Mouse (Mus musculus) forebrain, embryonic 14.5 days (tissue): ENCODE measurements around the gene Dlg2. TPM values are rescaled to one million over a fixed set of nuclear protein-coding genes. Genes with fewer than 3 reads are reported as not detected.

Experiments
- ATAC-seq: fragments of 200-750 bp; cut with Nextera tagmentation; 2 replicates; pipeline ENCODE4 v1.8.0; 2017; ENCODE audit warnings: mild to moderate bottlenecking, moderate library complexity
- DNase-seq: peaks from one replicate; pipeline ENCODE4 v3.0.0-alpha.2; 2015; ENCODE audit warnings: low spot score
- H3K27ac ChIP-seq: fragments of 300-500 bp; sonication (generic); 2 replicates; pipeline ENCODE4 v1.5.1; 2014; ENCODE audit warnings: low read depth, mild to moderate bottlenecking, control low read depth, low read length, moderate library complexity
- H3K27me3 ChIP-seq: fragments of 300-500 bp; sonication (generic); replicated peaks from 2 replicates; pipeline ENCODE4 v1.6.1; 2014; ENCODE audit warnings: low read length, control low read depth, mixed read lengths; ENCODE audit not compliant: control insufficient read depth, insufficient read depth
- H3K36me3 ChIP-seq: fragments of 300-500 bp; sonication (generic); 2 replicates; pipeline ENCODE4 v1.6.1; 2014; ENCODE audit warnings: low read length, control low read depth; ENCODE audit not compliant: control insufficient read depth, insufficient read depth
- H3K4me1 ChIP-seq: fragments of 300-500 bp; sonication (generic); 2 replicates; pipeline ENCODE4 v1.6.1; 2014; ENCODE audit warnings: antibody characterized with exemption, low read length, control low read depth; ENCODE audit not compliant: control insufficient read depth, insufficient read depth
- H3K4me2 ChIP-seq: fragments of 300-500 bp; sonication (generic); 2 replicates; pipeline ENCODE4 v1.6.1; 2014; ENCODE audit warnings: mild to moderate bottlenecking, control low read depth, low read length
- H3K4me3 ChIP-seq: fragments of 300-500 bp; sonication (generic); 2 replicates; pipeline ENCODE4 v1.5.1; 2014; ENCODE audit warnings: low read depth, low read length, control low read depth
- H3K9ac ChIP-seq: fragments of 300-500 bp; sonication (generic); 2 replicates; pipeline ENCODE4 v1.6.1; 2014; ENCODE audit warnings: mild to moderate bottlenecking, low read length, control low read depth, moderate library complexity
- H3K9me3 ChIP-seq: fragments of 300-500 bp; sonication (generic); replicated peaks from 2 replicates; pipeline ENCODE4 v1.6.1; 2016; ENCODE audit warnings: low read length, control low read depth, mixed read lengths; ENCODE audit not compliant: control insufficient read depth
- WGBS: fragments of 180-500 bp; shearing (Covaris S2); extraction: QIAGEN DNeasy Blood & Tissue Kit; methylation state at CpG from one replicate; pipeline ENCODE4 v1.1.7; 2014; 5-methylcytosine and 5-hydroxymethylcytosine counted together
- polyA plus RNA-seq: library from polyadenylated mRNA; unstranded; fragments of >200 nt; fragmentation: Nextera tagmentation; extraction: Ambion mirVana; gene quantifications from 2 replicates; pipeline ENCODE4 v1.2.1, GENCODE M21; 2014

Dlg2 gene
- polyA plus RNA-seq, 1 experiment from 2014 or later = 17.9 TPM

DNA sequence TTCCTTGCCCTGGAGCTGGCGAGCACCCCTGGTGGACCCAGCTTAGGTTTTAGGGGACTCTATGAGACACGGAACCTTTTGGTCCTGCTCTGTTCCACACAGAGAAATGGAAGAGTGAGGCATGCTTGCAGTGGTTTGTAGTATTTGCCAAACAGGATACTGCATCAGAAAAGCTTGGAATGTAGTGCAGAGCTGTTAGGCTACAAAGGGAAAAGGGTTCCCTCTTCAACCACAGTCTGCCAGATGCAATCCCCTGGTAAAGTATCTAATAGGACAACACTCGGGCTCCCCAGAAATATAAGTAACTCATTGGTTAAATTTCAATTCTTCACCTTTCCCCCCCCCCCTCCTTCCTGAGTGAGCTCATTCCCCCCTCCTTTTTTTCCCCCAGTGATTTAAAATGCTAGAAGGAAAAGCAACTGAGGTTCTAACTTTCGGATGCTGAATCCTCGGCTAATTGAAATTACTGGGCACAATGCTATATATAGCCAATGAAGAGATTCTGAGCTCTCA lies 613.9 kb downstream of the Dlg2 start:
- Histone ChIP-seq H3K36me3 (no peaks in the 10 kb centered on the region), H3K9me3 (no peaks in the 10 kb centered on the region), H3K4me2 (peak overlapping the region; percentile 74), H3K4me1 (peaks cover 6% of the 10 kb centered on the region), H3K27ac (no peak overlapping the region), H3K4me3 (peak overlapping the region; percentile 40), H3K9ac (peak overlapping the region; percentile 59; the same call in 1 of the 2 replicates), H3K27me3 (no peaks in the 10 kb centered on the region)
- 54% methylated on average over 5 of the region's 5 CpGs for WGBS
- ATAC-seq (peak; percentile 35), DNase-seq (peak; percentile 20)

DNA sequence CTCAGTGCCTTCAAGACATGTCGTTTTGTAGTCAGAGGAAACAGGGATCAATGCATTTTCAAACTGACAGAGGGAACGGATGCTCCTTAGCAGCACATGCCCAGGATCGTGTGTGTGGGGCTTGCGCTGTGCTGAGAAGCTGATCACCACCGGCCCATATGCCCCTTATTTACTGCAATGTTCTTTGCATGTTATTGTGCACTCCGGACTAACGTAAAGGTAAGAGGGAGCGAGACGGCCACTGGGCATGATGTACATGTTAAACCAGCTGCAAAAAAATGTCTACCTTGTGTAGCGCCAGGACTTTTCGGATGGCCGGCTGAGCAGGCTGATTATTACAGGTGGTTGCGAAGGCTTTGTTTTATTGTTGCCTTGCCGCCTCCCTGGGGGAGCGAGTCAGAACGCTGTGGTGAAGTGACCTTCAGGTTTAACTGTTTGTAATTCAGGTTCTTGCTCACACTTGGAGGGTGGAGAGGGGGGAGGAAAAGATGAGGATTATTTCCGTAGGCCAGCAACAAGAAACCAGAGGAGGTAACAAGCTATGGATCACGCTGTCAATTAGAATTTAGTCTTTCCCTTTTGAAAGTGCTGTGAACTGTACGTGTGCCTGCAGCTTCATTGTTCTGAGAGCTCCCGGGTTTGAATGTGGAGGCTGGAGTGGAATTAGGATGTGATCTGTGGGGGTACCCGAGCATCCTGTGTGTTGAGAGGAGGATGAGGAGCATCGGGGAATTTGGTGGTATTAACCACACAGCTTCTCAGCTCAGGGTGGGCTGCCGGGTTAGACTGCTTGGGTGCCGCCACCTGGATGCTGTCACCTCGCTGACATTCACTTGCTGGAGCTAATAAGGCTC lies 614.6 kb downstream of the Dlg2 start:
- peak overlapping the region; percentile 74 for H3K4me2 ChIP-seq
- no peak overlapping the region for H3K27ac ChIP-seq
- peaks cover 6% of the 10 kb centered on the region for H3K4me1 ChIP-seq
- H3K4me3 ChIP-seq = peak overlapping the region; percentile 40
- peak; percentile 45 for DNase-seq
- WGBS = 4% methylated on average over 25 of the region's 25 CpGs
- H3K27me3 ChIP-seq = no peaks in the 10 kb centered on the region
- H3K9ac ChIP-seq = peak overlapping the region; percentile 59
- H3K36me3 ChIP-seq = no peaks in the 10 kb centered on the region
- no peaks in the 10 kb centered on the region for H3K9me3 ChIP-seq
- peak; percentile 64 for ATAC-seq

DNA sequence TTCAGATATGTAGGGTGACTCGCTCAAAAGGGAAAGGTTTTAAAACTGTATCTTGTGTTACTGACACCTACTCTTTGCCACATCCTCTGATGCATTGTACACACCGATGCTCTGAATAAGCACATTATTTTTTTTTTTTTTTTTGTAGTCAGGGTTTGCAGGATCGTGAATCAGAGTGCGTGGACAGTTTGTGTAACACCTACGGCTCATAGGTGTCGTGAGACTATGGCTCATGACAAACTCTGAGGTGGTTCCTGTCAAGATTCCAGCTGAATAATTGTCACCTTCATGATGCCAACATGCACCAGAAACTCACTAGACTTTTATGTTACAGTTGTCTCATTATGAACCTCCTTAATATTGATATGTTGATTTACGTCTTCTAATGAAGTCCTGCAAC lies 620.0 kb downstream of the Dlg2 start:
- H3K9me3 ChIP-seq = no peaks in the 10 kb centered on the region
- no peak overlapping the region for H3K4me2 ChIP-seq
- DNase-seq (no peak), ATAC-seq (no peak)
- no peaks in the 10 kb centered on the region for H3K36me3 ChIP-seq
- no peak overlapping the region for H3K27ac ChIP-seq
- H3K9ac ChIP-seq = no peak overlapping the region
- H3K4me1 ChIP-seq = peaks cover under 1% of the 10 kb centered on the region; the same call in 1 of the 2 replicates
- WGBS = 72% methylated on average over 7 of the region's 7 CpGs
- H3K27me3 ChIP-seq = no peaks in the 10 kb centered on the region
- no peak overlapping the region for H3K4me3 ChIP-seq

DNA sequence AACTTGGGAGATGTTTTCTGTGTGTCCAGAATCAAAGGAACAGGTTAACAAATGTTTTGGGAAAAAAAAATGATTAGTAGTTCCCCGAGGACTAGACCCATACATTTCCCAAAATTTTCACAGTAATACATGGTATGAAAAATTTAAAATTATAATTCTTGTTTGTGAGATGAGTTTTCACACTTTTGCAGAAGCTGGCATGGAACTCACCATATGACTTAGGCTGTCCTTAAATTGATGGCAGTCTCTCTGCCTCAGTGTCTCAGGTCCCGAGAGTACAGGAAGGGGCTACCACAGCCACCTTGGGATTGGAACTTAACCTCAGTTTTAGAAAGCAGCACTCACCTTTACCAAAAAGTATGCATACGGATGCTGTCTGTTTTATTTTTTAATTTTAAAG lies 622.0 kb downstream of the Dlg2 start:
- Histone ChIP-seq H3K9me3 (no peaks in the 10 kb centered on the region), H3K4me3 (no peak overlapping the region), H3K27ac (no peak overlapping the region), H3K4me1 (no peaks in the 10 kb centered on the region), H3K9ac (no peak overlapping the region), H3K4me2 (no peak overlapping the region), H3K27me3 (no peaks in the 10 kb centered on the region), H3K36me3 (no peaks in the 10 kb centered on the region)
- ATAC-seq (no peak), DNase-seq (no peak)
- WGBS = 82% methylated on average over 3 of the region's 3 CpGs

DNA sequence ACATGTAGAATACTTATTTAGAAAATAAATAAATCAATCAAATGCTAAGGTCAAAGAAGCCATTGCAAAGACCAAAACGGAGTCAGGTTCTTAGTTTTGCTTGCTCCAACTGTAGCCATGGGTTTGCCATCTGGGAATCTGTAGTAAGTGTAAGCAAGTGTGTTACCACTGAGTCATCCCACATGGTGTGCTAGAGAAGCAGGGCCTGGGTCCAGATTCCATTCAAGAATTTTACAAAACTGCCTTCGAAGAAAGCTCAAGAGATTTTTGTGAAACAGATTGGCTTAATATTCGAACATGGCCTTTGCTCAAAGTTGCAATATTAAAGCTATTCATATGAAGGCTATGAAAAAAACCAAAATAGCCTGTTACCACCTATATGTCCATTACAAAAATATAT lies 633.1 kb downstream of the Dlg2 start:
- Histone ChIP-seq H3K27ac (no peak overlapping the region), H3K27me3 (no peaks in the 10 kb centered on the region), H3K4me2 (no peak overlapping the region), H3K9ac (no peak overlapping the region), H3K9me3 (no peaks in the 10 kb centered on the region), H3K4me3 (no peak overlapping the region), H3K4me1 (no peaks in the 10 kb centered on the region), H3K36me3 (no peaks in the 10 kb centered on the region)
- DNase-seq (no peak), ATAC-seq (no peak)
- 71% methylated on average over 3 of the region's 3 CpGs for WGBS

DNA sequence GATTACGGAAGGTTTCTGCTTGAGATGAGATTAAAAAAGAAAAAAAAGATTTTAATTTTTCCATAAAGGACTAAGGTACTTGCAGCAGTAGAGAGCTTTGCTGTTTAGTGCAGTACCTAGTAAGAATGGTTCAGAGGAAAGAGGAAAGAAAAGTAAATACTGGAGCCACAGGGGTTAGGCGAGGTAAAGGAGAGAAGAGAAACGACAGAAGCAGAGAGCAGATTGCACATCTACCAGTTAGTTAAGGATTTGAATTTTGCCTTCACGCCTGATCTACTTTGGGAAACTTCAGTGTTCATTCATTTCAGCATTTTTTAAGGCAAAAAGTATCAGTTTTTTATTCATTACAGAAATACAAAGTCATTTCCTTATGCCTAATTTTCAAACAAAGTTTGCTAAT lies 655.7 kb downstream of the Dlg2 start:
- no peaks in the 10 kb centered on the region for H3K9me3 ChIP-seq
- no peak overlapping the region for H3K4me2 ChIP-seq
- H3K27me3 ChIP-seq = no peaks in the 10 kb centered on the region
- no peak for DNase-seq
- ATAC-seq = no peak
- no peak overlapping the region for H3K4me3 ChIP-seq
- H3K9ac ChIP-seq = no peak overlapping the region
- H3K27ac ChIP-seq = no peak overlapping the region
- H3K36me3 ChIP-seq = no peaks in the 10 kb centered on the region
- H3K4me1 ChIP-seq = no peaks in the 10 kb centered on the region
- 77% methylated on average over 4 of the region's 4 CpGs for WGBS

DNA sequence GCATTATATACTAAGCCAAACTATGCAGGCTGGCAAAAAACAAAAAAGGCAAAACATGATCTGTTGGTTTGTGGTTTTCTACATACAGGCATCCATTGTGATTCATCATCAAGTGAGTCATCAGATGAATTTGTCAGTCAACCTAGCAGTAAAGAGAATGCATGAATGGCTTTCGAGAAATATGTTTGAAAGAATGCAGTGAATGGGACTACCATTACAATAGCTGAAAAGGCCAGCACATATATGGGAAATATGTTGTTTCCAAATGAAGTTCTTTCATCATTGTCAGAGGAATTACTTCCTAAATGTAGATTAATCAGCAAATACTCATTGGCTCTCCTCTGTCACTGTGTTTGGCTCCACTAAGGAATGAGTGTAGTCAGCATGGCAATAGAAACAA lies 677.6 kb downstream of the Dlg2 start:
- H3K9ac ChIP-seq = no peak overlapping the region
- no peak for DNase-seq
- no peaks in the 10 kb centered on the region for H3K27me3 ChIP-seq
- H3K4me1 ChIP-seq = no peaks in the 10 kb centered on the region
- no peak overlapping the region for H3K4me3 ChIP-seq
- H3K4me2 ChIP-seq = no peak overlapping the region
- no peaks in the 10 kb centered on the region for H3K9me3 ChIP-seq
- H3K27ac ChIP-seq = no peak overlapping the region
- no peaks in the 10 kb centered on the region for H3K36me3 ChIP-seq
- ATAC-seq = no peak
- 87% methylated on average over 1 of the region's 1 CpGs for WGBS

DNA sequence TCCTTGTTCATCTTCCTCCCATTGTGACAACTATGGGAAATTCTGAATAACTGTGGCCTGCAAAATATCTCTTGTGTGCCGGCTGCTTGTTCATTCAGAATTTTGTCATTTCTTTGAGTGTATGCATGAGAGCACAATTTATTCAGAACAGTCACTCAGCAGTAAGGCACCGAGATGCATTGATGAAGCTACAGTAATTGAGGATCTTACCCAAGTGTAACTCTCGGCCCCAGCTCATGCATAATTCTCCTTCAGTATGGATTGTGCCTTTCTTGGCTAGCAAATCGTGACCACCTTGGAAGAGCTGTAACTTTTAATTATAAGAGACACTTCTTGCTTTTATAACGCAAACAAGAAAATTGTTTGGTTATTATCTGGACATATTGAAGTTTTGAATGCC lies 682.7 kb downstream of the Dlg2 start:
- H3K4me2 ChIP-seq = no peak overlapping the region
- DNase-seq (no peak), ATAC-seq (no peak)
- no peaks in the 10 kb centered on the region for H3K36me3 ChIP-seq
- no peaks in the 10 kb centered on the region for H3K4me1 ChIP-seq
- no peaks in the 10 kb centered on the region for H3K27me3 ChIP-seq
- H3K27ac ChIP-seq = no peak overlapping the region
- H3K9ac ChIP-seq = no peak overlapping the region
- WGBS = 64% methylated on average over 5 of the region's 5 CpGs
- no peak overlapping the region for H3K4me3 ChIP-seq
- no peaks in the 10 kb centered on the region for H3K9me3 ChIP-seq

DNA sequence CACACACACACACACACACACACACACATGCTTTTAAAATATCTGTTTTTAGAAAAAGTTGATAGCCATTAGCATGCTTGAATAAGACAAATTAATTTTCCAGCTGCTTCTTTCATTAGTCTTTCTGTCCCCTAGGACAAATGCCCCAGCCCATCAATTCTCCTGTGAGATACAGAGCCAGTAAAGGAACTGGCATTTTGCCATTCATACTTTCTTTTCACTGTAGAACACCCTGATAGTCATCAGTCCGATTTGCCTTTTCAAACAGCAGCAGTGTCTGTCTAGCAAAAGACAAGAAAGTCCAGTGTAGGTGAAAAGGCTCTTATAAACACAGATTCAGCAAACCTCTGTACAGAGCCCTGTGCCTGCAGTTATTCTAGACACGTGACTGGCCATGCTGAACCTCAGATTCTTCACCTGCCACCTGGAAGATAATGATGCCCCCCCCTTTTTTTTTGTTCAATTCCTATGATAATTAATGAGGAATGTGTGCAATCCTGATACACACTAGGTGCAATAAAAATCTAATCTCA lies 685.2 kb downstream of the Dlg2 start:
- H3K9me3 ChIP-seq = no peaks in the 10 kb centered on the region
- no peak overlapping the region for H3K27ac ChIP-seq
- WGBS = 46% methylated on average over 2 of the region's 2 CpGs
- no peaks in the 10 kb centered on the region for H3K4me1 ChIP-seq
- ATAC-seq (no peak; the same call in 1 of the 2 replicates), DNase-seq (peak; percentile 20)
- no peak overlapping the region for H3K4me3 ChIP-seq
- H3K36me3 ChIP-seq = no peaks in the 10 kb centered on the region
- H3K4me2 ChIP-seq = no peak overlapping the region
- H3K27me3 ChIP-seq = no peaks in the 10 kb centered on the region
- no peak overlapping the region for H3K9ac ChIP-seq
